Mouse (Mus musculus): Measurements from ENCODE around the gene Rasd2. TPM values are rescaled to one million over a fixed set of nuclear protein-coding genes. Genes with fewer than 3 reads are reported as not detected.
A peak's percentile ranks its signal among the peaks of the same experiment; 100 is the strongest.

Rasd2 gene
- polyA plus RNA-seq, 1 experiment from 2014 or later = 0.11 TPM

- 94% methylated on average over 3 of the region's 3 CpGs for WGBS
- no peak for ATAC-seq (ENCODE audit: insufficient number of reproducible peaks, insufficient read depth, low FRiP score, low TSS enrichment, low read depth)
- Histone ChIP-seq H3K4me1 (no peaks in the 10 kb centered on the region), H3K27me3 (no peaks in the 10 kb centered on the region), H3K27ac (no peak overlapping the region), H3K9ac (no peak overlapping the region), H3K4me3 (no peak overlapping the region), H3K9me3 (no peaks in the 10 kb centered on the region), H3K36me3 (no peaks in the 10 kb centered on the region), H3K4me2 (no peak overlapping the region)
These were observed 10.8 kb upstream of the Rasd2 start for GRCm38 (mm10) chr8:75202913-75203312.

- Histone ChIP-seq H3K4me1 (no peaks in the 10 kb centered on the region), H3K36me3 (no peaks in the 10 kb centered on the region), H3K27ac (no peak overlapping the region), H3K9ac (no peak overlapping the region), H3K27me3 (no peaks in the 10 kb centered on the region), H3K4me3 (no peak overlapping the region), H3K4me2 (no peak overlapping the region), H3K9me3 (no peaks in the 10 kb centered on the region)
- 63% methylated on average over 2 of the region's 2 CpGs for WGBS
- ATAC-seq (ENCODE audit: insufficient number of reproducible peaks, insufficient read depth, low FRiP score, low TSS enrichment, low read depth) = no peak
These were observed 10.3 kb upstream of the Rasd2 start for GRCm38 (mm10) chr8:75203420-75203819.

- no peaks in the 10 kb centered on the region for H3K36me3 ChIP-seq
- no peak overlapping the region for H3K4me3 ChIP-seq
- no peak overlapping the region for H3K27ac ChIP-seq
- peaks cover 7% of the 10 kb centered on the region for H3K27me3 ChIP-seq
- H3K9ac ChIP-seq = no peak overlapping the region
- no peaks in the 10 kb centered on the region for H3K4me1 ChIP-seq
- WGBS = 71% methylated on average over 13 of the region's 13 CpGs
- H3K9me3 ChIP-seq = no peaks in the 10 kb centered on the region
- H3K4me2 ChIP-seq = no peak overlapping the region
- no peak for ATAC-seq (ENCODE audit: insufficient number of reproducible peaks, insufficient read depth, low FRiP score, low TSS enrichment, low read depth)
These were observed 9.4 kb upstream of the Rasd2 start for GRCm38 (mm10) chr8:75204190-75204868.

- Histone ChIP-seq H3K4me1 (peaks cover 8% of the 10 kb centered on the region), H3K4me3 (no peak overlapping the region), H3K9me3 (no peaks in the 10 kb centered on the region), H3K27ac (no peak overlapping the region), H3K4me2 (no peak overlapping the region), H3K9ac (no peak overlapping the region), H3K36me3 (no peaks in the 10 kb centered on the region), H3K27me3 (peaks cover 76% of the 10 kb centered on the region)
- 53% methylated on average over 3 of the region's 3 CpGs for WGBS
- no peak for ATAC-seq (ENCODE audit: insufficient number of reproducible peaks, insufficient read depth, low FRiP score, low TSS enrichment, low read depth)
These were observed 2.3 kb upstream of the Rasd2 start for GRCm38 (mm10) chr8:75211461-75211860.

GRCm38 (mm10) chr8:75212631-75213306 is 975 bp upstream of the Rasd2 start:
- 1% methylated on average over 63 of the region's 63 CpGs for WGBS
- peak overlapping the region; percentile 67 for H3K9ac ChIP-seq
- no peaks in the 10 kb centered on the region for H3K9me3 ChIP-seq
- no peak overlapping the region for H3K27ac ChIP-seq
- H3K36me3 ChIP-seq = no peaks in the 10 kb centered on the region
- peak overlapping the region; percentile 52 for H3K4me3 ChIP-seq
- peak overlapping the region; percentile 98 for H3K4me2 ChIP-seq
- peaks cover 8% of the 10 kb centered on the region for H3K4me1 ChIP-seq
- ATAC-seq (ENCODE audit: insufficient number of reproducible peaks, insufficient read depth, low FRiP score, low TSS enrichment, low read depth) = peak; percentile 82
- H3K27me3 ChIP-seq = peaks cover 89% of the 10 kb centered on the region

- peak overlapping the region; percentile 67 for H3K9ac ChIP-seq
- H3K27ac ChIP-seq = no peak overlapping the region
- ATAC-seq (ENCODE audit: insufficient number of reproducible peaks, insufficient read depth, low FRiP score, low TSS enrichment, low read depth) = peak; percentile 27; the same call in 1 of the 2 replicates
- peak overlapping the region; percentile 98 for H3K4me2 ChIP-seq
- H3K36me3 ChIP-seq = no peaks in the 10 kb centered on the region
- peaks cover 8% of the 10 kb centered on the region for H3K4me1 ChIP-seq
- peaks cover 90% of the 10 kb centered on the region for H3K27me3 ChIP-seq
- peak overlapping the region; percentile 52 for H3K4me3 ChIP-seq
- under 1% methylated on average over 34 of the region's 36 CpGs for WGBS
- H3K9me3 ChIP-seq = no peaks in the 10 kb centered on the region
These were observed 465 bp upstream of the Rasd2 start for GRCm38 (mm10) chr8:75213307-75213651.

GRCm38 (mm10) chr8:75215046-75215445 is 1.3 kb downstream of the Rasd2 start:
- 67% methylated on average over 1 of the region's 1 CpGs for whole genome bisulfite sequencing
- no peak for ATAC-seq (ENCODE audit: insufficient number of reproducible peaks, insufficient read depth, low FRiP score, low TSS enrichment, low read depth)
- Histone ChIP-seq H3K27me3 (peaks cover 77% of the 10 kb centered on the region), H3K9ac (no peak overlapping the region), H3K36me3 (no peaks in the 10 kb centered on the region), H3K4me1 (peaks cover 8% of the 10 kb centered on the region), H3K4me3 (no peak overlapping the region), H3K4me2 (no peak overlapping the region), H3K27ac (no peak overlapping the region), H3K9me3 (no peaks in the 10 kb centered on the region)

GRCm38 (mm10) chr8:75215931-75216330 is 2.2 kb downstream of the Rasd2 start:
- H3K27ac ChIP-seq = no peak overlapping the region
- no peaks in the 10 kb centered on the region for H3K9me3 ChIP-seq
- H3K4me3 ChIP-seq = no peak overlapping the region
- H3K4me1 ChIP-seq = peaks cover 8% of the 10 kb centered on the region
- peaks cover 70% of the 10 kb centered on the region for H3K27me3 ChIP-seq
- ATAC-seq (ENCODE audit: insufficient number of reproducible peaks, insufficient read depth, low FRiP score, low TSS enrichment, low read depth) = no peak
- no peak overlapping the region for H3K4me2 ChIP-seq
- 6% methylated on average over 5 of the region's 5 CpGs for WGBS
- no peaks in the 10 kb centered on the region for H3K36me3 ChIP-seq
- H3K9ac ChIP-seq = 0 out of 2 replicates have a peak overlapping the region, but pooled peaks have one; percentile 11

GRCm38 (mm10) chr8:75216886-75217285 is 3.1 kb downstream of the Rasd2 start:
- no peaks in the 10 kb centered on the region for H3K36me3 ChIP-seq
- 89% methylated on average over 8 of the region's 8 CpGs for WGBS
- H3K27me3 ChIP-seq = peaks cover 60% of the 10 kb centered on the region
- H3K4me3 ChIP-seq = no peak overlapping the region
- H3K9ac ChIP-seq = no peak overlapping the region
- no peak overlapping the region for H3K27ac ChIP-seq
- peaks cover 8% of the 10 kb centered on the region for H3K4me1 ChIP-seq
- no peaks in the 10 kb centered on the region for H3K9me3 ChIP-seq
- no peak overlapping the region for H3K4me2 ChIP-seq
- no peak for ATAC-seq (ENCODE audit: insufficient number of reproducible peaks, insufficient read depth, low FRiP score, low TSS enrichment, low read depth)

GRCm38 (mm10) chr8:75217969-75218368 is 4.2 kb downstream of the Rasd2 start:
- 8% methylated on average over 4 of the region's 4 CpGs for WGBS
- Histone ChIP-seq H3K9ac (no peak overlapping the region), H3K36me3 (no peaks in the 10 kb centered on the region), H3K4me2 (no peak overlapping the region), H3K27ac (no peak overlapping the region), H3K4me3 (no peak overlapping the region), H3K27me3 (peaks cover 49% of the 10 kb centered on the region), H3K9me3 (no peaks in the 10 kb centered on the region), H3K4me1 (peaks cover 8% of the 10 kb centered on the region)
- no peak for ATAC-seq (ENCODE audit: insufficient number of reproducible peaks, insufficient read depth, low FRiP score, low TSS enrichment, low read depth)

- H3K9me3 ChIP-seq = no peaks in the 10 kb centered on the region
- H3K4me1 ChIP-seq = no peaks in the 10 kb centered on the region
- H3K27me3 ChIP-seq = peaks cover 28% of the 10 kb centered on the region
- H3K9ac ChIP-seq = no peak overlapping the region
- H3K4me3 ChIP-seq = no peak overlapping the region
- 58% methylated on average over 5 of the region's 5 CpGs for whole genome bisulfite sequencing
- no peak overlapping the region for H3K4me2 ChIP-seq
- H3K27ac ChIP-seq = no peak overlapping the region
- no peaks in the 10 kb centered on the region for H3K36me3 ChIP-seq
- no peak for ATAC-seq (ENCODE audit: insufficient number of reproducible peaks, insufficient read depth, low FRiP score, low TSS enrichment, low read depth)
These were observed 6.4 kb downstream of the Rasd2 start for GRCm38 (mm10) chr8:75219877-75220738.

Data from embryonic facial prominence, embryonic 13.5 days (tissue).